Mouse (Mus musculus) spleen, postnatal 36 days (tissue): ENCODE data around the gene Rprd1b.

Experiments used
- DNase-seq, 2 experiments: peaks; one replicate each; pipeline ENCODE4 v3.0.0; 2022; ENCODE audit warnings: low spot score in 2 of 2, mixed read lengths in 1 of 2

Gene Rprd1b

DNA sequence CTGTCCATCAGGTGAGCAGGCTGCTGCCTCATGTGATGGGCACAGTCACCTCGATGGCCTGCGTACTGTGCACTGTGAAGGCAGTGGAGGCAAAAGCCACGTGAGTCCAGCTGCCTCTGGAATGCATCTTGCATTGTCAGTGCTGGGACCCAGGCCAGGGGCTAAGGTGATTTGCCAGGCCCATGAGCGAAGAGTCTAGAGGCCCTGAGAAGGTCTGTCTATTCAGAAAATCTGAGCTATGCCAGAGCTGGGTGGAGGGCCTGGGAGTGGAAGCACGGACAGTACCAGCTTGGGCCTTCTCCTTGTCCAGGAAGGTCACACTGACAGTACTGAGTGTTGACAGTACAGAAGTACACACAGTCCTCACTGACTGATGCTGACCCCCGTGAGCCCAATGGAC lies 94.5 kb downstream of the Rprd1b start:
- no peak for DNase-seq

DNA sequence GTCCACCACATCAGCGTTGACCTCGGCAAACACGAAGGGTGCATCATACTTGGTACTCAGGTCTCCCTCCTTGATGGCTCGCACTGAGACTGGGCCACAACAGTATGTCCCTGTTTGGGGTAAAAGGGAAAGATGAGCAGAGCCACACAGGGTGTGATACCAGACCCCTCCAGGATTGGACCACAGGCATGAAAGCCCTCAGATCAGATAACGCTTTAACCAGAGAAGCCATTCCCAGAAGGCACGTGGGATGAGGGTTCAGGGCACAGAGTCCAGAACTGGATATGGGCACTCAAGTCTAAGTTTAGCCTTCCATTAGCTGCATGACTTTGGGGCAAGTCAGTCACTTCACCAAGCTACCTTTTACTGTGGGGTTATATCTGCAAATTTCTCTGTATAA lies 98.9 kb downstream of the Rprd1b start:
- no peak for DNase-seq

GRCm38 (mm10) chr2:158127872-158128271 lies 99.6 kb downstream of the Rprd1b start:
- no peak for DNase-seq

DNA sequence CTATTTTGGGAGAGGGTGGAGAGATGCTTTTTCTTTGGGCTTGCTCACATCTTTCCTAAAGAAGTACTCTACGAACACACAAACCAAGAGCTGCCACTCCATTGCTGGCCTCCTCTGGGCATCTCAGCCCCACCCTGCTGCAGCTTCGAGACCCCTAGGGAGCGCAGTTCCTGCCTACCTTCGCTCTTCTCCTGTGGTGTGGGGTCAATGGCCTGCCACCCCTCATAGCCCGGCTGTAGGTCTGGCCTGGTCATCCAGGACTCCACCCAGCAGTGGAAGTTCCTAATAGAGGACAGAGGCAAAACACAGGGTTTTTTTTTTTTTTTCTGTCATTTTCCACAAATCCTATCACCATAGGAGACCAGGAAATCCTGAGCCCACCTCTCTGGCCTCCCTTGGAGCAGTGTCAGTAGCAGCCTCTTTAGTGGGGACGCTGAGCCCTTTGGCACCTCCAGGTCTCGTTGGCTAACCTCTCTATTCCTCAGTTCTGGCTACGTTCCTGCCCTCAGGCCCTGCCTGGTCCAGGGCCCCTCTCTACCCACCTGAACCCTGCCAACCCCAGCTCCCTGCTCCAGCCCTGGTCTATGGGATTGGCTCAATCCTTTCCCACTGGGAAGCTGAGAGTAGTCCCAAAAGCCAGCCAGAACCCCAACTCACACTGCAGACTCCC lies 100.3 kb downstream of the Rprd1b start:
- DNase-seq, result no peak

DNA sequence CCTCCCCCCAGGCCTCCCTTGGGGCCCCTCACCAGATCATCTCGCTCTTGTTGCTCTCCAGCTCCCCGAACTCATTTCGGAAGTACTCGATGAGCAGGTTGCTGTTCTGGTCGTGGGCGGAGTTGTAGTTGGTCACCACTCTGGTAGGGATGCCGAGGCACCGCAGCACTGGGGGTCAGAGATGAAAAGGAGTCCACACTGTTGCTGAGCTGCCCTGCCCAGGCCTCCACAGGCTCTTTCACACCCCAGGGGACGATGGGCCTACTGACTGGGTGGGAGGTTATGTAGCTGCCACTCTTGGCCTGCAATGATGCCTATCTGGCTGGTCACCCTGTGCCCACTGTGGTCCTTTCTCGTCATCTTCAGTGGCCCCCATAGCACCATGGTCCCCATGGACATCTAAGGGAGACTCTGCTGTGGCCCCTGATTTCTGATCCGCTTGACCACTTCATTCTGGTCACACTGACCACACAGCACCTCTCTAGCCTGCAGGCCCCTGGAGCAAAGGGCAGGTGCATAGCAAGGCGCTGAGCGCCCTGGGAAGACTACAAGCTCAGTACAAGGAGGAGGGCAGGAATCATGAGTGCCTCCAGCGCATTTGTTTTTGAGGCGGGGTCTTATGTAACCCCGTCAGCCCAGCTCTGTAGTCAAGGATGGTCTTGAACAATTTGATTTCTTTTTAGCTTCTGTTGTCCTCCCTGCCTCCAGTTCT lies 101.2 kb downstream of the Rprd1b start:
- no peak for DNase-seq

DNA sequence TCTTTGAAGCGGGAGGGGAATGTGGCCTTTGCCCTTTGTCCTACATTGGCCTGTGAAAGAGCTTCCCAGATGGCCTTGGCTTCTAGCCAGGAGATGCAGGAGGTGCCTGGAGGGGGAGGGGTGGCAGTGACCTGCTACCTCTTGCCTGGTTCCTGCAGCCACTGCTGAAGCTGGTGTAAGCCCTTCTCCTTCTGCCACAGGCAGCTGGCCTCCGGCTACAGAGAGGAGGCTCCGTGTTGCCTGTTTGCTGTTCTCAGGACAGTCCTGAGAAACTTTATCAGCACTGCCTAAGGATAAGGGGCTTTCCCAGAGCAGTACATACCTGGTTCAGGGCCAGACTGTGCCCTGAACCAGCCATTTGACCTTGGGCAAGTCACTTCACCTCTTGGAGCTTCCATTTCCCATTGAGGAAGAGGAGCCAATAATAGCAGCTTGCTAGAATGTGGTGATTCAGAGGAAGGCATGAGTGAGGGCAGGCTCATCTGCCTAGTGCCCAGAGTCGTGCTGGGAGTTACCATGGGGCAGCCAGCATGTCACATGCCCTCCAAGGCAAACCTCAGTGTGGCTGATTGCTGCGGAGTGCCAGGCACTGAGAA lies 102.2 kb downstream of the Rprd1b start:
- peak in 1 of 2 experiments; percentile 38 for DNase-seq

- no peak for DNase-seq
Observed at GRCm38 (mm10) chr2:158131197-158131835, 103.0 kb downstream of the Rprd1b start.

GRCm38 (mm10) chr2:158132320-158132719 lies 104.0 kb downstream of the Rprd1b start:
- DNase-seq, result no peak

DNA sequence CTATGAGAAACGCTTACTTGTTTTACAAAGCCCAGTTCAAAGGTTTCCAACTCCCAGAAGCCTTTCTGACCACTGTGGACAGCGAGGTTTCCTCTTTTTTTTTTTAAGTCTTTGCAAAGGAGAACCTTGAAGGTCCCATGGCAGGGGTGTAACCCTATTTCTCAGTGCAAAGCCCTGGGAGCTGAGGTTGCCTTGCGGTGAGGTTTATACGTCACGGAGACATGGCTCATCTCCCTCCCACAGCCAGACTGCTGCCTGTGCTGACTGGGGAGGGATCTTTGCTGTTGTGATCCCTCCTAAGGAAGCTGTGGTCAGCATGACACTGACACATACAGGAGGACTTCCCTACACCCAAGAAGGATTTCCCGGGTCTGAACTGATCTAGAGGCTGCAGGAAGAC lies 104.8 kb downstream of the Rprd1b start:
- DNase-seq, result peak; percentile 79

GRCm38 (mm10) chr2:158136205-158136604 lies 107.9 kb downstream of the Rprd1b start:
- DNase-seq, result peak in 1 of 2 experiments; percentile 25

DNA sequence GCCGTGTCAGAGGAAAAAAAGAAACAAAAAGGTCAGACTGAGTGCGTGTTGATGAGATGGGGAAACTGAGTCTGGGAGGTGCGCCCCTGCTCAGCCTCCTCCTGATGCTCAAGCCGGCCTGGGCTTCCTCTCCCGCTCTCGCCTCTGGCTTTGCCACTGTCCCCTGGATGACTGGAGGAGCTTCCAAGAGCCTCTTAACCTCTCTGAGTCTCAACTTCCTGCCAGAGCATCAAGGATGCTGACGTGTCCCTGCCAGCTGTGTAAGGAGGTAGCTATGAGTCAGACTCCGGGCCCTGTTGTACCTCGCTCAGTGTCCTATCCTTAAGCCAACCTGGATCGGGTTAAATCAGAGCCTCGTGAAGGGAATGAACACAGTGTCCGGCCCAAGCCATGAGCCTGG lies 109.5 kb downstream of the Rprd1b start:
- no peak for DNase-seq

GRCm38 (mm10) chr2:158138778-158139177 lies 110.5 kb downstream of the Rprd1b start:
- DNase-seq, result no peak

- DNase-seq, result no peak
Observed at GRCm38 (mm10) chr2:158139628-158140027, 111.3 kb downstream of the Rprd1b start.

GRCm38 (mm10) chr2:158140664-158141063 lies 112.4 kb downstream of the Rprd1b start:
- no peak for DNase-seq

GRCm38 (mm10) chr2:158141271-158141670 lies 113.0 kb downstream of the Rprd1b start:
- DNase-seq, result no peak

DNA sequence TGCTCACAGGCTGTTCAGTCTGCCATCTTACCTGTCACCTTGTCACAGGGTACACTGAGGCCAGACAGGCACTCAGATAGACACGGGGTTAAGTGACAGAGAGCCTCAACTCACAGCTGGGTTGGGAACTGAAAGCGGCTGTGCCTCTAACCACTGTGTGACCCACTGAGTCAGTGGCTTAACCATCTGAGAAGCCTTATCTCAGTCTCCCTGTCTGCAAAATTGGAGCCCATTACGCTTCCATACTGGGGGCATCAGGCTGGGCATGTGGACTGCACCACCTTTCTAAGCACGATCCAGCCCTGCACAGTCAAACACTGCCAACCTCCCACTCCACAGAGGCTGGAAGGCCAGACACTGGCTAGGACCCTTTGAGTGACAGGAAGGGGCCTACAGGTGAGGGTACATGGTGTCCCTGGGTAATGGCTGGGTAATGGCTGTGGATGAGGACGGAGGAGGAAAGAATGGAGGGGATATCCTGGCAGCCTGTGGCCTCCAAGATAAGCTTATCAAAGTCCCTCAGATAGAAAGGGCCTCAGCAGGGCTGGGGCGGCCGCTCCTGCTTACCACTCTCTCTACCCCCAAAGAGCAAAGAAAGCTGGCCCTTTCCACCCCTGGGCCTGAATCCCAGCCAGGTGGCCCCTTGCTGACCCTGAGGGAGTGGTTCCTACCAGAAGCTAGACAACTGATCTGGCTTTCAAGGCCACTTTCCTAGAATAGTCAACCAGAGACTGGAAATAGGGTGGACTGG lies 113.6 kb downstream of the Rprd1b start:
- DNase-seq, result peak; percentile 48 to 67

DNA sequence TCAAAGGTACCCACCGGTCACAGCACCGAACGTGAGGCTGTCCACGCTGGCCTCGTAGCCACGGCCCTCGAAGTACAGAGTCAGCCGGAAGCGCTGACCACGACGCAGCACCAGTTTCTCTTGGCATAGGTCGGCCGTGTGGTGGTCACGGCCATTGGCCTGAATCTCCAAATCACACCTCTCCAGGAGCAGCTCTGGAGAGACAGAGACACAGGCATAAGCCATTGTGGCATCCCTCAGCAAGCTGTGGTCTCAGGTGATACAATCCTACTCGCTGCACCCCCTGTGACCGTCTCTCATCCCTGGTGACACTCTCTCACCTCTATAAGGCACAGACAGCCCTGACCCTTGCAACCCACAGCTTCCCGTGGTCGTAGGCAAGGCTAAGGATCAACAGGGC lies 114.7 kb downstream of the Rprd1b start:
- no peak for DNase-seq

GRCm38 (mm10) chr2:158143816-158144215 lies 115.5 kb downstream of the Rprd1b start:
- DNase-seq, result no peak

DNA sequence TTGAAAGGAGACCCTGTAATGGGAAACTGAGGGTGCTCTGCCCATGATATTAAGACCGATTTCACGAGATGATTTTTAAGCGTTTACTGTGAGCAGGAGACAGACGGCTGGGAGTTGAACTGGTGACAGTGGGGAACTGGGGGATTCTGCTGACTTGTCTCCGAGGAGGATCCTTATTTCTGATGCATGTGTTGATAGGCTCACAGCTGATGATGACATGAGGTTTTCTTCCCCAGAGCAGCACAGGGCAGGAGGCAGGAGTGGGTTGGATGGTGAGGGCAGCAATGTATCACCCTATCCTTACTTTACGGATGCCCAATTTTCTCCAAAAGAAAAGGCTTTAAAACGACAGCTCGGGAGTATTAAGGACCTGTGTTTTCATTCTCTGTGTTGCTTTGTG lies 116.0 kb downstream of the Rprd1b start:
- no peak for DNase-seq

DNA sequence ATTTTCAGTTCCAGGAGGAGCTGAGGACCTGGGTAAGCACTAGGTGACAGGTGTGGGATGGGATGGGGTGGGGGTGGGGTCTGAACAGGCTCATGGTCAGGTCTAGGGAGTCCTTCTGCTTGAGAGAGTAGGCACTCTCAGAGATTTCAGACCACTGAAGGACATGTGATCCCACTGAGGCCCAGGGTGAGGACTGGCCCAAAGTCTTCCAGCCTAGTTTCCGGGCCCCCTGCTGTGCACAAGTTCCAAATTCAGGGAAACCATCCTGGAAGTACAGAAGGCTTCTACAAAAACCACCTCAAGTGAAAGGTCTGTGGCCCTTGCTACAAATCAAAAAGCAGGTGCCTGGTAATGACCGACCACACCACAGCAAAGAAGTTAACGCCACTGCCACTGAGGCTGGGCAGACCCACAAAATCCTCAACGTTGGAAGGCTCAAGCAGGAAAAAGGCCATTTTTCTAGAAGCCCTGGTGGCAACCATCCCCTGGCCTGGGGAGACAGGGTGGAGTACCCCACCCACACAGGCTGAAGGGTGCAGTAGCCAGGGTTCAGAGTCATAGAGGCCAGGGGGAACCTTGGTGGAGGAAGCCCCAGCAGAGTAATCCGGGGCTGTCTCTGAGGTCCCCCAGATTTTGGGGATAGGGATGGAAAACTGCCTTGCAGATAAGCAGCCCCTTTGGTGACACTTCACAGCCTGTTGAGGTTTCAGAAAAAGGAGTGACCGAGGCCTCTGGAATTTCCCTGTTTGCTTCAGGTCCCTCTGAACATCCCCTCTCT lies 116.6 kb downstream of the Rprd1b start:
- DNase-seq, result no peak

- DNase-seq, result no peak
Observed at GRCm38 (mm10) chr2:158145528-158146065, 117.3 kb downstream of the Rprd1b start.
